Mouse (Mus musculus) liver, adult 2 months (tissue): ENCODE results near the gene Tmem190. TPM values are rescaled to one million over a fixed set of nuclear protein-coding genes. Genes with fewer than 3 reads are reported as not detected.

Experiments used
- DNase-seq: peaks from one replicate; pipeline ENCODE4 v3.0.0-alpha.2; 2011; ENCODE audit warnings: low read depth, low spot score; ENCODE audit errors: extremely low read depth
- H3K27ac ChIP-seq: fragments of 200-500 bp; replicated peaks from 2 replicates; pipeline ENCODE4 v1.5.1; 2012; ENCODE audit warnings: low read depth, mild to moderate bottlenecking, control low read depth, inconsistent platforms, low read length; ENCODE audit not compliant: insufficient read depth
- H3K27me3 ChIP-seq: fragments of 200-500 bp; 2 replicates; pipeline ENCODE4 v1.6.1; 2012; ENCODE audit warnings: mild to moderate bottlenecking, moderate library complexity, low read length, inconsistent platforms; ENCODE audit not compliant: control insufficient read depth, insufficient read depth
- H3K36me3 ChIP-seq: fragments of 200-500 bp; 2 replicates; pipeline ENCODE4 v1.6.1; 2012; ENCODE audit warnings: low read length, inconsistent platforms; ENCODE audit not compliant: control insufficient read depth, insufficient read depth
- H3K4me1 ChIP-seq: fragments of 200-500 bp; 2 replicates; pipeline ENCODE4 v1.6.1; 2011; ENCODE audit warnings: low read length; ENCODE audit not compliant: control insufficient read depth, insufficient read depth
- H3K4me3 ChIP-seq: fragments of 200-500 bp; 2 replicates; pipeline ENCODE4 v1.5.1; 2011; ENCODE audit warnings: low read depth, mild to moderate bottlenecking, control low read depth, low read length, moderate library complexity; ENCODE audit not compliant: insufficient read depth
- H3K79me2 ChIP-seq: fragments of 200-500 bp; 2 replicates; pipeline ENCODE4 v1.6.1; 2012; ENCODE audit warnings: inconsistent platforms, mild to moderate bottlenecking, low read length, moderate library complexity; ENCODE audit not compliant: control insufficient read depth, insufficient read depth
- H3K9ac ChIP-seq: fragments of 200-500 bp; 2 replicates; pipeline ENCODE4 v1.6.1; 2012; ENCODE audit warnings: low read depth, mild to moderate bottlenecking, control low read depth, inconsistent platforms, low read length
- CTCF ChIP-seq: fragments of 200-500 bp; IDR thresholded peaks from 2 replicates; pipeline ENCODE4 v1.5.1; 2011; ENCODE audit warnings: low read depth, low read length, control low read depth
- POLR2A ChIP-seq: fragments of 200-500 bp; IDR thresholded peaks from 2 replicates; pipeline ENCODE4 v1.6.1; 2011; ENCODE audit warnings: low read length, control low read depth; ENCODE audit not compliant: insufficient read depth; ENCODE audit errors: extremely low read depth
- WGBS: fragments of 180-500 bp; shearing (Covaris S2); methylation state at CpG from one replicate; pipeline ENCODE4 v1.1.7; 2018; 5-methylcytosine and 5-hydroxymethylcytosine counted together
- polyA plus RNA-seq: library from polyadenylated mRNA; depleted of rRNA; stranded (reverse); fragments of >200 nt; gene quantifications from 2 replicates; pipeline ENCODE4 v1.2.3, GENCODE M21; 2012; rRNA removed
- total RNA-seq: library from RNA; depleted of rRNA; stranded (reverse); fragments of >200 nt; gene quantifications from 2 replicates; pipeline ENCODE4 v1.2.3, GENCODE M21; 2014; rRNA removed

Tmem190 gene
- not detected in 2 replicates for total RNA-seq
- polyA plus RNA-seq: not detected in 2 replicates

GRCm38 (mm10) chr7:4782759-4783158 lies at the start of gene Tmem190, which contains the start of gene Il11:
Gene Tmem190 (plus strand): TSS chr7:4782937.
Gene Il11 (minus strand): TSS chr7:4782859.
- H3K79me2 ChIP-seq: peaks cover 4% of the 10 kb centered on the region; the same call in 1 of the 2 replicates
- no peak within 1 kb of the TSS for H3K27ac ChIP-seq
- peaks cover 3% of the 10 kb centered on the region; the same call in 1 of the 2 replicates for H3K27me3 ChIP-seq
- no peak within 1 kb of the TSS for H3K9ac ChIP-seq
- DNase-seq: no peak
- H3K4me1 ChIP-seq: no peaks in the 10 kb centered on the region
- TF ChIP-seq CTCF (no peak), POLR2A (no peak)
- no peak within 1 kb of the TSS for H3K4me3 ChIP-seq
- WGBS: 83% methylated on average over 2 of the region's 2 CpGs
- no peaks in the 10 kb centered on the region; the same call in 1 of the 2 replicates for H3K36me3 ChIP-seq

- no peaks in the 10 kb centered on the region for H3K79me2 ChIP-seq
- no peaks in the 10 kb centered on the region for H3K4me1 ChIP-seq
- H3K9ac ChIP-seq: no peak overlapping the region
- WGBS: 30% methylated on average over 6 of the region's 6 CpGs
- no peaks in the 10 kb centered on the region for H3K36me3 ChIP-seq
- no peak overlapping the region for H3K27ac ChIP-seq
- DNase-seq: peak; percentile 13
- H3K27me3 ChIP-seq: no peaks in the 10 kb centered on the region
- no peak overlapping the region for H3K4me3 ChIP-seq
- TF ChIP-seq POLR2A (no peak), CTCF (no peak)
These were observed 49.8 kb upstream of the Tmem190 start for GRCm38 (mm10) chr7:4732968-4733392.

- no peak for DNase-seq
- TF ChIP-seq CTCF (no peak), POLR2A (no peak)
- Histone ChIP-seq H3K4me1 (0 out of 2 replicates have a peak, but pooled peaks cover 5% of the 10 kb centered on the region), H3K79me2 (0 out of 2 replicates have a peak, but pooled peaks cover 2% of the 10 kb centered on the region), H3K36me3 (no peaks in the 10 kb centered on the region), H3K4me3 (peak overlapping the region; percentile 40; the same call in 1 of the 2 replicates), H3K9ac (no peak overlapping the region), H3K27me3 (no peaks in the 10 kb centered on the region), H3K27ac (peak overlapping the region; percentile 17; the same call in 1 of the 2 replicates)
- 46% methylated on average over 10 of the region's 10 CpGs for WGBS
These were observed 43.6 kb upstream of the Tmem190 start for GRCm38 (mm10) chr7:4739041-4739543.

- Histone ChIP-seq H3K27ac (peak within 1 kb of the TSS; percentile 66), H3K27me3 (no peaks in the 10 kb centered on the region), H3K79me2 (0 out of 2 replicates have a peak, but pooled peaks cover 2% of the 10 kb centered on the region), H3K36me3 (no peaks in the 10 kb centered on the region), H3K4me1 (0 out of 2 replicates have a peak, but pooled peaks cover 5% of the 10 kb centered on the region), H3K9ac (peak within 1 kb of the TSS; percentile 91), H3K4me3 (peak within 1 kb of the TSS; percentile 67)
- peak; percentile 100 for DNase-seq
- WGBS: under 1% methylated on average over 44 of the region's 44 CpGs
- TF ChIP-seq CTCF (0 out of 2 replicates have a peak, but pooled peaks have one; percentile 5), POLR2A (peak; percentile 87)
These were observed 43.0 kb upstream of the Tmem190 start, which contains the start of gene Kmt5c for GRCm38 (mm10) chr7:4739544-4740275. Gene Kmt5c (plus strand): TSS chr7:4740115.

- DNase-seq: no peak
- H3K9ac ChIP-seq: peak overlapping the region; percentile 91
- TF ChIP-seq CTCF: no peak
- no peak for TF ChIP-seq POLR2A
- H3K4me3 ChIP-seq: peak overlapping the region; percentile 67
- H3K27ac ChIP-seq: peak overlapping the region; percentile 66
- WGBS: under 1% methylated on average over 14 of the region's 14 CpGs
- 0 out of 2 replicates have a peak, but pooled peaks cover 5% of the 10 kb centered on the region for H3K4me1 ChIP-seq
- no peaks in the 10 kb centered on the region for H3K36me3 ChIP-seq
- H3K79me2 ChIP-seq: 0 out of 2 replicates have a peak, but pooled peaks cover 2% of the 10 kb centered on the region
- no peaks in the 10 kb centered on the region for H3K27me3 ChIP-seq
These were observed 42.4 kb upstream of the Tmem190 start for GRCm38 (mm10) chr7:4740309-4740727.
